Mouse (Mus musculus): Measurements from ENCODE around the gene Trafd1.

Trafd1 gene

DNA sequence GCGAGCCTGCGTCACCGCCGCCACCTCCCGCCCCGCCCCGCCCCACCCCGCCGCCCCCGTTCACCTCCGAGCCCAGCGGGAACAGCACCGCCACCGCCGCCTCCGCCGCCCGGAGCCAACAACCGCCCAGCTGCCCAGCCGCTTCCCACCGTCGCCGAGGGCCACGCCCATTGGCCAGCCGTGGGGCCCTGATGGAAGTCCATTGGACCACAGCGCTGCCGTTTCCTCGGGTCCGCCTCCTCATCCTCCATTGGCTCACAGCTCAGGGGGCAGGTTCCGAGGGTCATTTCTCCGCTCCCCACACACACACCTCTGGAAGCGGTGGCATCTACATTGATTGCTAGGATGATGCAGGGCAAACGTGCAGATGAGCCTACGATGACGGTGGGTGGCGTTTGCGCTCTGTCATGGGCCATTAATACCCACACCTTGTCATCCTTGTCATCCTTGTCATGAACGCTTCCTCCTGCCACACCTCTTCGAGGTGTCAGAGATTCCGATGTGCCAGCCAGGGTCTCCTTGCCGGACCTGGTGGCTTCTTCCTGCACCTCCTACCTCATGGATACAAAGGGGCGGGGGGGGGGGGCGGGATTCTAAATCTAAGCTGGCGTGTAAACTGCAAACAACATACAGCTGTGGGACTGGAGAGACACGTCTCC, at the start of gene Trafd1:
Gene Trafd1, minus strand, starts transcription at position 172 of the 659 bp plus-strand sequence.
- DNase-seq (ENCODE audit: low spot score): peak; percentile 95

DNA sequence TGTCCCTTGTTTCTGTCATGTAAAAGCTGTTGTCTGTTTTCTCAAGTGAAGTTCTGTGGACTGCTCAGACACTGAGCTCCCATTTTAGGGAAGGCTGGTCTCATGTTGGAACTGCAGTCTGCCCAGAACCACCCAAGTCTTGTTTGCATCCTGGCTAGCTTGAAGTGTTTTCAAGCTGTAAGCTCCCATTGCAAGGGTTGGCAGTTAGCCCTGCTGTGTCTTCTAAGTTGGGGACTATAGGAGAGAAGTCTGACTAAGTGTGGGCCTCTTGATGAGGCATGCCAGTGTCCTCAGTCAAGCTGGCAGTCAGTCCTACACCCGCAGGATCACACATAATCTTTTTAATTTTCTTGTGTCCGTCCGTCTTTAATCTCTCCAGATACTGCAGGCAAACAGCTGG, 43.5 kb upstream of the Trafd1 start:
- no peak for DNase-seq (ENCODE audit: low spot score)

DNA sequence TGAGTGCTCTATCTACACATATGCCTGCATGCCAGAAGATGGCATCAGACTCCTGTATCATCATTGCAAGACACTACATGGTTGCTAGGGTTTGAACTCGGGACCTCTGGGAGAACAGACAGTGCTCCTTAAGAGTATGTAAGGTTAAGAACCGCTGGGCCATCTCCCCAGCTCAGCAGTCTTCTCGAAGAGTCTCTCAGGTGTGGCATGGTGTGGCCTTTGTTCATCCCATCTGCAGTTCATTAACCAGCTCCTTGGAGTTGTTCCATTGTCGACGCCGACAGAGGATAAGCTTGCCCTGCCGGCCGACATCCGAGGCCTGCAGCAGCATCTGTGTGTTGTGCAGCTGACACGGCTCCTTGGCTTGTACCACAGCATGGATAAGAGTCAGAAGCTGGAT, 37.9 kb upstream of the Trafd1 start:
- no peak for DNase-seq (ENCODE audit: low spot score)

DNA sequence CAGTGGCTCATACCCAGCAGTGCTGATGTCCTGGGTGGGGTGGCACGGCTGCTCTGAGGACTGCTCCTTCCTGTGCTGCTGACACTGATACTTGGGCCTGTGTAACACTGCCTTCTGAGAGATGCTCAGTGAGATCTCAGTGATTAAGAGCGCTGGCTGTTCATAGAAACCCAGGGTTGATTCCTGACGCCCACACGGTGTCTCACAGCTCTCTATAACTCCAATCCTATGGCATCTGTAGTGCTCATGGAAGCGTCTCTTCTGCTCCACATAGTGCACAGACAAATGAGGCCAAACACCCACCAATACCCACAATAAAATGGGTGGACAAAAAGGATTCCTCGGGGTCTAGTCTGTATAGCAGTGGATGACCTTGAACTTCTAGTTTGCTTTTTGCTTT, 37.4 kb upstream of the Trafd1 start:
- DNase-seq (ENCODE audit: low spot score): no peak

DNA sequence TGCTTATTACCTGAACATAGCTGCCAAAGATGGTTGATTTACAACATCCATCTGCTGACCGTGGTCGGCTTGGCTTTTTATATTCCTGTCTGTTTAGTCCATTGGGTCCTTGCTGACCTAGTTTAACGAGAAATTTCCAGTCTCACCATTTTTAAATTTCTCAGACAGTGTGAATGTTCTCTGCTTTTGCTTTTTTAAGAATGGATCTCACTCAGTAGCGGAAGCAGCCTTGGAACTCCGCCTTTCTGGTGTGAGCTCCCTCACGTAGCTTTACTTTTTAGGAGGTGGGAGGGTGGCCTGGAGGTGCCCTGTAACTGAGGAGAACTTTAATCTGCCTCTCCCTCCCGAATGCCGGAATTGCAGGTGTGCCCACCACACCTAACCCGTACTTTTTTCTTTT, 35.3 kb upstream of the Trafd1 start:
- DNase-seq (ENCODE audit: low spot score): no peak

DNA sequence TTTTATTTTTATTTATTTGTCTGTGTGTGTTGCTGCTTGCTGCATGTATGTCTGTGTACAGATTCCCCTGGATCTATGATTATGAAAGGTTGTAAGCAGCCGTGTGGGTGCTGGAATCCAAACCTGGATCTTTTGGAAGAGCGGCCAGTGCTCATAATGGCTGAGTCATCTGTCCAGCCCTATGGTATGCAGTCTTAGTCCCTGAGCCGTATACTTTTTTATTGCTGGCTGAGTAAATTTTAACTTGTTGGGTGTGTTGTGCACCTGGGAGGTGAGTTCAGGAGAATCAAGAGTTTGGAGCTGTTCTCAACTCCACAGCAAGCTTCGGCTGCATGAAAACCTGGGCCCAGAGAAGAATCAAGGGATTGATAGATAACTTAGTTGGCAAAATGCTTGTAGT, 25.5 kb upstream of the Trafd1 start:
- DNase-seq (ENCODE audit: low spot score): no peak

DNA sequence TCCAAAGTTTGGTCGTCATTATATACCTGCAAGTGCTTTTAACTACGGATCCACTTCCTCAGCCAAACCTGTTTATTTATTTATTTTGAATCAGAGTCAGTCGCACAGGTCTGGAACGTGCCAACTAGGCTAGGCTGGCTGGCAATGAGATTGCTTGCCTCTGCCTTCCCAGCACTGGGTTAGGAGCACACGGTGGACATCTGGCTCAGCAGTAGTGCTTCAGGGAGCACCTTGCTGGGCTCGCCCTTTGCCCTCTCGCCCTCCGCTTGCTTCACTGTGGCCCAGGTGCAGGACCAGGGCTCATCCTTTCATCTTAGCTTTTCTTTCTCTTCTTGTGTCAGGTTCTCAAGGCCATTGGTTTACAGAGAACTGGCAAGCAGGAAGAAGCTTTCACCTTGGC, 22.4 kb upstream of the Trafd1 start:
- DNase-seq (ENCODE audit: low spot score): no peak

DNA sequence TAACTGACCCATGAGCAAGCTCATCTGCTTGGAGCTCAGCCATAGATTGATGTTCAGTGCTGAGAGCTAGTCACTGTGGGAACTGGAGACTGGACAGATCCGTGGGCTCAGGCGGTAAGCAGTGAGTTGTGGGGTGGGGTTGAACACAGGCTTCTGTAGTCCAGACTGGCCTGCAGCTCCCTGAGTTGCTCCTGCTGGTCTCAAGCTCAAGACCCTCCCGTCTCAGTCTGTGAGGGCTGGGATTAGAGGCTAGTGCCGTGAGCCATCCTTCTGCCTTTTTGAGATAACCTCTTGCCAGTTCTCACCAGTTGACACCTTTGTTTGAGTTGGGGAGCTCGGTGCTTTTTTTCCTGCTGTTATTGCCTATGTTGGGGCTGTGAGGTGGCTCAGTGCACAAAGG, 15.4 kb upstream of the Trafd1 start:
- DNase-seq (ENCODE audit: low spot score): no peak

DNA sequence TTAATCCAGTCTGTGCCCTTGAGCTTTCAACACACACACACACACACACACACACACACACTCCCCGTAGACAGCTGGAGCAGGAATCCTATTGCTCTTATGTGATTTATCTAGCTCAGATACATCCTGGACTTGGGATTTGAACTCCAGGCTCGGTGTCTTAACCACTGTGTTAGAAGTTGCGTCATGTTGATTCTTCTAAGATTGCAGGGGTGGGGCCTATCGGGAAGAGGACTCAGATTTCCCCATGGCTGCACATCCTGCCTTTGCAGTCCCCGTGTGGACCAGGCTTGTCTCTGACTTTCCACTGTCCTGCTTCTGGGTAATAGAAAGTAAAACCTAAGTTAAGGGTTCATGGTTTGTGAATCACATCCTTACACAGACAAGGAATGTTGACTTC, 14.6 kb upstream of the Trafd1 start:
- no peak for DNase-seq (ENCODE audit: low spot score)

DNA sequence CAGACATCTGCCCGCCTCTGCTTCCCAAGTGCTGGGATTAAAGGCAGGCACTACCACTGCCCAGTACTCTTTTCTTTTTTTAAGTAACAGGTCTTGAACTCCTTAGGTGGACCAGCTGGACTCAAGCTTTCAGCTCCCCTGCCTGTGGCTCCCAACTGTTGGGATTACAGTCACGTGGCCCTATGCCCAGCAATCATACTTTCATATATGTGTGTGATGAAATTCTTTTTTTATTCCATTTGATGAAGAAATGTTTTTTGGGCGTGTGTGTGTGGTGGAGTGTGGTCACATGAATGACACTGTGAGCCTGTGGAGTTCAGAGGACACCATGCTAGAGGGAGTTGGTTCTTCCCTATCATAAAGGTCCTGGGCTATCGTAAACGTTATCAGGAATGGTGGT, 14.1 kb upstream of the Trafd1 start:
- DNase-seq (ENCODE audit: low spot score): no peak

DNA sequence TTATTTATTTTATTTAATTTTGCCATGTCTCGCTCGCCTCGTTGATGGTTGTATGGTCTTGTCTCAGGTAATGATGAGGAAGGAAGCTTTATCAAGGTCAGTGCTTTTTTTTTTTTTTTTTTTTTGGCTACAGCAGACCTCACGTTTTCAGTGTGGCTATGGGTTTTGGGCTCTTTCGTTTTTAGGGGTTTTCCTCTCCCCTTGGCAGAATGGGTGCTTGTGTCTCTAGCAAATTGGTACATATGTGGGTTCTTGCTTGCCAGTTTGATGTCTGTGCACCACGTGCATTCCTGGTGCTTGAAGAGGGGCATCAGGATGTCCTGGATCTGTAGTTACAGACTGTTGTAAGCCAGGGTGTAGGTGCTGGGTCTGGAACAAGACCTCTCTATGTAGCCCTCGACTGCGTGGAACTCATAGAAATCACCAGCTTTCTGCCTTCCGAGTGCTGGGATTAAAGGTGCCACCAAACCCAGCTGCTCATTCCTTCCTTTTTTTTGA, 13.6 kb upstream of the Trafd1 start:
- DNase-seq (ENCODE audit: low spot score): no peak

DNA sequence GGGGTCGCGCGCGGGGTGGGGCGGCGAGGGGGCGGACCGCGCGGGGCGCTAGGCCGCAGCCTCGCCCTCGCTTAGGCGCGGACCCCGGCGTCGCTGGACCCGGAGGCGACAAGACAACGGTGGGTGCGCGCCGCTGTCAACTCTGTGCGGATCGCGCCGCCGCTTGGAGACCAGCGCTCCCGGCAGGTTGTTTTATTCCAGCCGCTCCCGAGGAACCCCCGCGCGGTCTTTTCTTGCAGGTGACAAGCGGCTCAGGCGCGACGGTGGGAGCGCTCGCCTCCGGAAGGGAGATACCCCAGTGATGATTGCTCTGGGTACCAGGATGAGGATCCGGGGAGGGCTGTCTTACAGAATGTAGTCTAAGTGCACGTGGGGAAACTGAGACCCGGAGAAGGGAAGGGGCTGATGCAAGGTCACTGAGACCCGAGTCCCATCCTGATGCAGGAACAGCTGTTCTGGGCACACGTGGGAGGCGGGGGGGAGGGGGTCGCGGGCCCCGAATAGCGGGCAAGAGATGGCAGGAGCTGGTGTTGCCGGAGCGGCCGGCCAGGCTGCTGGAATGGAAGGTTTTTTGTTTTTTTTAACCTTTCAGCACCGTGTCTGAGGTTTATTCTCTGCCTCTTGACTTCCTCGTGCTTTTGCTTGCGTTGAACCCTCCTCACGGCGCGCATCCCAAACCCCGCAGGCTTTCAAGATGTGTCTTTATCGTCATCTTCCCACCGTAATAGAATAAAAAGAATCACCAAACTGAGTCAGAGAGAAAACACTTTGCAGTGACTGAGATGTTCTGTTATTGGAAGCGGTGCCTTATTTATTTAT, 12.9 kb upstream of the Trafd1 start:
- DNase-seq (ENCODE audit: low spot score): no peak

DNA sequence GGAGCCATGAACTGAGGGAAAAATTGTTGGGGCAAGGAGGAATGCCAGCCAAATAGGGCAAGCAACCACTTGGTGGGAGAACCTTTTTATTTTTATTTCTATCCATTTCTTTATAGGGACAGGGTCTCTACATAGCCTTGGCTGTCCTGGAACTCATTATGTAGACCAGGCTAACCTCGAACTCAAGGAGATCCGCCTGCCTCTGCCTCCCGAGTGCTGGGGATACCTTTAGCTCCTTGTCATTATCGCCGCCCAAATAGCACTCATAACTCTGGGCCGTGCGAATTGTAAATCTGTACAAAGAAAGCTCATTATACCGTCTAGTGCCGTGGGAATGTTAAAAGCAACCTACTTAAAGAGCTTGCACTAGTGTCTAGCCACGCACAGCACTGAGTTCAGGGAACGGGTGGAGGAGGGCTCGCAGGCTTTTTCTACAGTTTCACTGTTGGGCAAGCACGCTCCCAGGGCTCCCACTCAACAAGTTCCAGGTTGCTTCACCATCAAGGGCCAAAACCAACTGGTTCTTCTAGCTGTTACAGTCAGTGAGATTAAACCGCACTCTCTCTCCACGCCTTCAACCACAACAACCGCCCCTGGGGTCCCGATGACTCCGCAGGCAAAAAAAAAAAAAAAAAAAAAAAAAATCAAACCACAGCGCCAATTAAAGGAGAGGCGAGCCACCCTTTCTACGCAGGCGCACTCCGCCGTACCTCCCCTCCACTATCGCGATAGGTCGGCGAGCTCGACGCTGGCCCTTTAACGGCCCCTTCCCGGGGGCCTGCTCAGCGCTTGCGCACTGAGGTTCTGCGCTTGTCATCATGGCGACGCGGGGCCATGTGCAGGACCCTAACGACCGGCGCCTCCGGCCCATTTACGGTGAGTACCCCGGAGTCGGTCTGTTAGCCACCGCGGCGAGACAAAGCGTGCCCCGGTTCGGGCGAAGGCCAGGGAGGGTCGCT, 12.0 kb upstream of the Trafd1 start, which contains the start of gene Naa25:
Gene Naa25, plus strand, starts transcription at position 750 of the 959 bp plus-strand sequence.
- peak; percentile 93 for DNase-seq (ENCODE audit: low spot score)

DNA sequence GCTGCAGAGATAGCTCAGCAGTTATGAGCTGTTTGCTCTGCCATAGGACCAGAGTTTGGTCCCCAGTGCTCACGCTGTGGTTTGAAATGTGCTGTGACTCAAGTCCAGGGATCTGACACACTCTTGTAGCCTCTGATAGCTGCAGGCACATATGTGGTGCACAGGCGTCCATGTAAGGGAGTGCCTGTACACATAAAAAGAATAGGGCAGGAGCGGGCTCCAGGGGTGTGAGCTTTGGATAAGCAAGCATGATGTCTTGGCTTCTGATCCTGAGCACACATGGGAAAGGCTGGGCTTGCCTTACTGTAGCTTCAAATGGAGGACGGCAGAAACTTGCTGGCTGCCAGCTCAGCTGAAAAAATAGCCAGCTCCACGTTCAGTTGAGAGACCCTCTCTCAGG, 10.2 kb upstream of the Trafd1 start:
- no peak for DNase-seq (ENCODE audit: low spot score)

DNA sequence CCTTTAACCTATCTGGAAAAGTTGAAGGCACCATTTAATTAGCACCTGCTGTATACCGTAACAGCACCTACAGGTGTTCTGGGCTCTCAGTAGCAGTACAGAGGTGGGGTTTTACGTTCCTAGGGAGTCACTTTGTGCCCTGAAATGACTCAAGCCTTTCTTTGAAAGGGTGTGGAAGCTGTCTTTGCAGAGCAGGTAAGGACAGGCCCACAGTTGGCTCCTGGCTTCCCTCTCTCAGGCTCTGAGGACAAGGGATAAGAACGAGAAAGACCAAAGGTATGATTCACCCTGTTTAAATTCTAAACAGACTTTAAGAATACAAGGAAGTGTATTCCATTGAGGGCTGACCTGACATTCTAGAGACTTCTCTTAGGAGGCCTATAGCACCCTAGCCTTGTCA, 8.0 kb upstream of the Trafd1 start:
- DNase-seq (ENCODE audit: low spot score): no peak

DNA sequence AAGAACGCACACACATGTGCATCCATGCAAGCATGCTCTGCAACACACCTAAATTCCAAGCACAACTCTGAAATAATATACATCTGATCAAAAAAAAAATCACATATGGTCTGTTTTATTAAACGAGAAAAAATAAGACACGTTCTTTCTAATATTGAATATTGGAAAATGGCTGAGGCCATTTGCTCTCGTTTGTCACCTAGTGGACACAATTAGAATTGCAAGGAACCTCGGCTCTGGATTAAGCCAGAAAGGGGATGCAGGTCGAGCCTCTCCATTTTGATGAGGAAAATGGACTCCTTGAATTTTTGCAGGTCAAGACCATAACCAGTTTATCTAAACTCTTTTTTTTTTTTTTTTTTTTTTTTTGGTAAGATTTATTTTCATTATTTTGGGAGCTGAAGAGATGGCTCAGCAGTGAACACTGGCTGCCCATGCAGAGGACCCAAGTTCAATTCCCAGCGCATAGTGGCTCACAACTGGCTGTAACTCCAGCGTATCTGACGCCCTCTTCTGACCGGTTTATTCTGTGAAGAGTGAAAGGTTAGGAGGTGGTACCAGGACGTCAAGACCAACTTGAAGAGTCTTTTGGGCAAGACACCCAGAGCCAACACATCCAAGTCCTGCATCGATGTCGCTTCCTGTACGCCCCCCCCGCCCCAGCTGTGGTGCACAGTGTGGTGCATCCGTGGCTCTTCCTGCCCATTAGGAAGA, 7.4 kb upstream of the Trafd1 start:
- DNase-seq (ENCODE audit: low spot score): no peak

DNA sequence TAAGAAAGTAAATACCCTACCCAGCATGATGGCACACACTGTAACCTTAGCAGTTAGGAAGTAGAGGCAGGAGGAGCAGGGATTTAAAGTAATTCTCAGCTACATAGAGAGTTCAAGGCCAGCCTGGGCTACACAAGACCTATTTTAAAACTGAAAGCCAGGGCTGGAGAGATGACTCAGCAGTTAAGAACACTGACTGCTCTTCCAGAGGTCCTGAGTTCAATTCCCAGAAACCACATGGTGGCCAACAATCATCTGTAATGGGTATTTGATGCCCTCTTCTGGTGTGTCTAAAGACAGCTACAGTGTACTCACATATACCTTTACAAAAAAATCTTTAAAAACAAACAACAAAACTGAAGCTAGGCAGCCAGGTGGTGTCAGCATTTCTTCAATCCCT, 4.3 kb upstream of the Trafd1 start:
- DNase-seq (ENCODE audit: low spot score): no peak

DNA sequence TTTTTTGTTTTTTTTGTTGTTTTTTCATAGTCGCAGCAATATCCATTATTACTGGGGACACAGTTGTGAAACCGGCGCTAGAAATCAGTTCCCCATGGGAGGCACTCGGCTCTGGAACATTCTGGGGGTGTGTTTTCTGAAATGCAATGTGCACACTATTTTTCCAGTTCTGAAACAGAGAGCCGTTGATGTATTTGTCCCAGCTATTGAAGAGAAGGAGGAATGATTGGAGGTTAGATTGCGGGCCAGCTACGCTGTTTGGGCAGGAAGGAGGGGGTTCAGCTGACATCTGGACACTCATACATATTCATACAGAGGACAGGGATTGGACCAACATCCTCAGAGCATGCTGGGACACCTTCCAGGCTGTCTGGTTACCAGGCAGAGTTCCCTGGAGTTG, 3.7 kb upstream of the Trafd1 start:
- no peak for DNase-seq (ENCODE audit: low spot score)

DNA sequence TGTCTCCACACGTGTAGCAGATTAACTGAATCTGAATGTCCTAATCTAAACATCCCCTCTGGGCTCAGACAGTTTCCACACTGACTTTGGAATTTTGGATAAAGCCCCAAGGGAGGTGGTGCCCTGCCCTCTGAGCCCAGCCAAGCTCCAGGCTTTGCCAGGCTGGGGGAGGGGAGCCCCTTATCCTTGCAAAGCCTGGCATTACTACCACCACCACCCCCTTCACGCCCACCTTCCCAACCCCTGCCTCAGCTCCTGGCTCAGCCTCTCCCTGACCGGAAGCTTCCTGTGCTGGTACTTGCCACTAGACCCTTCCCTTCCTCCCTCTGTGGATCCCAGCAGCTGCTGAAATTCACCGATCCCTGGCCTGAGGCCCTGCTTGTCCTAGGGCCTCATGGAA, 1.7 kb upstream of the Trafd1 start:
- DNase-seq (ENCODE audit: low spot score): no peak

DNA sequence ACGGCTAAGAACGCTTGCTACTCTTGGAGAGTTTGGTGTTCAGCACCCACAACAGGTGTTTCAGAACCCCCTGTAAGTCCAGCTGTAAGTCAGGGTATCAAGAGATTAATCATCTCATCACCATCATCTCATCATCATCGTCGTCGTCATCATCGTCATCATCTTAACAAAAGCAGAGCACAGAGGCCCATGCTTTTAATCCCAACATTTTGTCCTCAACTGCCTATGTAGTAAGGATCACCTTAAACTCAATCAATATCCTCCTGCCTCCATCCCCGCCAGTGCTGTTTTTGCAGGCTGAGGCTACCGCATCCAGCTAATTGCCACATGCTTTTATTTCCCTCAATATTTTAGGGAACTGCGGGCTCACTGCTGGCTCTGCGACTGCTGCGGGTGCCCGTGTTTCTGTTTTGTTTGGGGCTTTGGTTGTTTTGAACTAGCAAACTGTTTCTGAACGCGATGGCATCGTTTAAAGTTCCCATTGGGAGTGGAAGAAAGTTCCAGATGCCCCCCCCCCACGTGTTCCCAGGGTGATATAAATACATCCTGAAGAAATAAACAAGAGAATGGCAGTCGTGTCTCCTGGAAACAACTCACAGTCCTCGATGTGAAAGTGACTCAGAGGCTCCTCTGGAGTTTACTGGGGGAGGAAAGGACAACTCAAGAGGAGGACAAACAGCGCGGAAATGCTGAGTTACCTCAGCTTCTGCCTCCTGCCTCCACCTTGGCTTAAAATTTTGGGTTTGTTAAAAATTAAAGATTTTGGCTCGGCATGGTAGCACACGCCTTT, 883 bp upstream of the Trafd1 start:
- no peak for DNase-seq (ENCODE audit: low spot score)
